Mouse (Mus musculus): ENCODE measurements around the gene Prrc2b. TPM values are rescaled to one million over a fixed set of nuclear protein-coding genes. Genes with fewer than 3 reads are reported as not detected.

Gene Prrc2b
- polyA plus RNA-seq, 1 experiment from 2014 or later = 76.8 TPM

DNA sequence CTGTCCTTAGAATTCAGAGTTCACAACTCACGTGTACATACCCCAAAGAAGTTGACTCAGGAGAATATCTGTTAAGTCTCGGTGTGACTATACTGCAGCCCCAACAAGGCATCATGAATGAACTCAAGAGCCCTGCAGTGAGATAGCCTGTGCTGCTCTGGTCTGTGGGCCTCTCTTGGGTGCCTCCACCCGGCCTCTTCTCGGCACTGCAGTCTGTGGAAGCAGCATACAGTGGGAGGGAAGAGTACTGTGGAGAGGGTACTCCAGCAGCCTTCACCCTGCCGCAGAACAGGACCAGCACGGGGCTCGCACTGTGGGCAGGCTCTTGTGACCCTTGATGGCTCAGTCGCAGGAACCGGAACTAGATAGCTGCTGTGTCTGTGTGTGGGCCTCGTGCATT, 64.7 kb downstream of the Prrc2b start:
- WGBS = 88% methylated on average over 10 of the region's 10 CpGs
- DNase-seq (no peak), ATAC-seq (ENCODE audit: insufficient read depth) (no peak)
- Histone ChIP-seq H3K9ac (no peak overlapping the region), H3K4me1 (ENCODE audit: insufficient read depth) (no peaks in the 10 kb centered on the region), H3K4me2 (no peak overlapping the region), H3K27ac (ENCODE audit: low read depth) (no peak overlapping the region), H3K36me3 (ENCODE audit: insufficient read depth) (peaks cover 100% of the 10 kb centered on the region), H3K27me3 (ENCODE audit: insufficient read depth, low read length) (no peaks in the 10 kb centered on the region), H3K4me3 (ENCODE audit: low read depth, low read length) (no peak overlapping the region), H3K9me3 (ENCODE audit: low read depth, low read length) (no peaks in the 10 kb centered on the region)
- TF ChIP-seq CTCF (IDR thresholded peaks at IDR 0.05; ENCODE audit: low read depth) = no peak

DNA sequence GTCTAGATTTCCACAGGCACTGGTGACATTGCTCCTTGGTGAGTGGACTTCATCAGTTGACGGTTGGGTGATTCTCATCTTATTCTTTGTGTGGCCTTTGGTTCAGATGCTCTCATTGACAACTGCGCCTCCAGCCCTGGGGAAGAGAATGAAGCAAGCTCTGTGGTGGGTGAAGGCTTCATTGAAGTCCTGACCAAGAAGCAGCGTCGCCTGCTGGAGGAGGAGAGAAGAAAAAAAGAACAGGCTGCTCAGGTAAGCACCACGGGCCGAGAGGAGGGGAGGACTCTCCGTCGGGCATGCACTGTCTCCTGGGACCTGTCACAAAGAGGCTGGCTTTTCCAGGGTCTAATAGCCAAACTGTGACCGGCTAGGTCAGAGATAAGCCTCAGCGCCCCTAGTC, 65.6 kb downstream of the Prrc2b start:
- DNase-seq (no peak), ATAC-seq (ENCODE audit: insufficient read depth) (no peak)
- Histone ChIP-seq H3K9me3 (ENCODE audit: low read depth, low read length) (no peaks in the 10 kb centered on the region), H3K4me2 (no peak overlapping the region), H3K36me3 (ENCODE audit: insufficient read depth) (peaks cover 100% of the 10 kb centered on the region), H3K4me3 (ENCODE audit: low read depth, low read length) (no peak overlapping the region), H3K4me1 (ENCODE audit: insufficient read depth) (no peaks in the 10 kb centered on the region), H3K27ac (ENCODE audit: low read depth) (no peak overlapping the region), H3K9ac (no peak overlapping the region), H3K27me3 (ENCODE audit: insufficient read depth, low read length) (no peaks in the 10 kb centered on the region)
- WGBS = 90% methylated on average over 10 of the region's 10 CpGs
- TF ChIP-seq CTCF (IDR thresholded peaks at IDR 0.05; ENCODE audit: low read depth) = no peak

DNA sequence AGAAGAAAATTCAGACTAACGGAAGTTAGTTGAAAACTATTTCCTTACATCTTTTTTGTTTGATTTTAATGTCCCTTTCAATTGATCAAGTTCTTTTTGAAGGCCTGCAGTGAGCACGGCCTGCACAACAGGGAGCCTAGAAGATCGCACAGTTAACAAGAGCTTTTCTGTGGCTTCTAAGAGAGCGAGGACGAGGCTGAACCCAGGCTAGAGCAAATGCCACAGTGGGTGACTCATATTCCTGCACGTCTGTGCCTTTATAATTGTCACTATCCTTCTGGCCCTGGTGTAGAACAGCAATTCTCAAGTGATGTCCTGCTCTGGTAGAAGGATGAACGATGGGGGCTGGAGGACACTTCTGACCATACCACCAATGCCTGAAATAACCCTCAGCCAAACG, 66.8 kb downstream of the Prrc2b start:
- ATAC-seq (ENCODE audit: insufficient read depth) = no peak
- Histone ChIP-seq H3K4me2 (no peak overlapping the region), H3K27me3 (ENCODE audit: insufficient read depth, low read length) (no peaks in the 10 kb centered on the region), H3K27ac (ENCODE audit: low read depth) (no peak overlapping the region), H3K4me1 (ENCODE audit: insufficient read depth) (no peaks in the 10 kb centered on the region), H3K36me3 (ENCODE audit: insufficient read depth) (peaks cover 100% of the 10 kb centered on the region), H3K9ac (no peak overlapping the region), H3K9me3 (ENCODE audit: low read depth, low read length) (no peaks in the 10 kb centered on the region), H3K4me3 (ENCODE audit: low read depth, low read length) (no peak overlapping the region)
- 89% methylated on average over 8 of the region's 8 CpGs for WGBS
- DNase-seq = no peak
- TF ChIP-seq CTCF (IDR thresholded peaks at IDR 0.05; ENCODE audit: low read depth) = no peak

DNA sequence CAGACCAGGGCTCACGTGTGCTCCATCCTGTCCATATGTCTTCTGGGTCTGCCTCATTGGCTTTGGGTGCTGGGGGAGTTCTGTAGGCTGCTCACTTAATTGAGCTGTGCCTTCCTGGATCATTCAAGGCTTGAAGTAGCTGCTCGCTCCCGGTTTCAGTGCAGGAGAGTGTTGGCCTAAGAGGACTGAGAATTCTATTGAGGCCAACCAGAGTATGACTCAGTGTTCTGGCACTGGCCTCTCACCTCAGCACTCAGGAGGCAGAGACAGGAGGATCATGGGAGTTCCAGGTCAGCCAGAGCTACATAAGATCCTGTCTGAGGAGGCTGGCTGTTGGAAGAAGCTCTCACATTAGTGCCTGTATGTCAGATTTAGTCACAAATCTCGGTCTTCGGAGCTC, 67.2 kb downstream of the Prrc2b start:
- TF ChIP-seq CTCF (IDR thresholded peaks at IDR 0.05; ENCODE audit: low read depth) = no peak
- Histone ChIP-seq H3K4me2 (no peak overlapping the region), H3K9me3 (ENCODE audit: low read depth, low read length) (no peaks in the 10 kb centered on the region), H3K27me3 (ENCODE audit: insufficient read depth, low read length) (no peaks in the 10 kb centered on the region), H3K4me3 (ENCODE audit: low read depth, low read length) (no peak overlapping the region), H3K27ac (ENCODE audit: low read depth) (no peak overlapping the region), H3K36me3 (ENCODE audit: insufficient read depth) (peaks cover 100% of the 10 kb centered on the region), H3K4me1 (ENCODE audit: insufficient read depth) (no peaks in the 10 kb centered on the region), H3K9ac (no peak overlapping the region)
- ATAC-seq (ENCODE audit: insufficient read depth) = no peak
- no peak for DNase-seq
- 92% methylated on average over 5 of the region's 5 CpGs for WGBS

DNA sequence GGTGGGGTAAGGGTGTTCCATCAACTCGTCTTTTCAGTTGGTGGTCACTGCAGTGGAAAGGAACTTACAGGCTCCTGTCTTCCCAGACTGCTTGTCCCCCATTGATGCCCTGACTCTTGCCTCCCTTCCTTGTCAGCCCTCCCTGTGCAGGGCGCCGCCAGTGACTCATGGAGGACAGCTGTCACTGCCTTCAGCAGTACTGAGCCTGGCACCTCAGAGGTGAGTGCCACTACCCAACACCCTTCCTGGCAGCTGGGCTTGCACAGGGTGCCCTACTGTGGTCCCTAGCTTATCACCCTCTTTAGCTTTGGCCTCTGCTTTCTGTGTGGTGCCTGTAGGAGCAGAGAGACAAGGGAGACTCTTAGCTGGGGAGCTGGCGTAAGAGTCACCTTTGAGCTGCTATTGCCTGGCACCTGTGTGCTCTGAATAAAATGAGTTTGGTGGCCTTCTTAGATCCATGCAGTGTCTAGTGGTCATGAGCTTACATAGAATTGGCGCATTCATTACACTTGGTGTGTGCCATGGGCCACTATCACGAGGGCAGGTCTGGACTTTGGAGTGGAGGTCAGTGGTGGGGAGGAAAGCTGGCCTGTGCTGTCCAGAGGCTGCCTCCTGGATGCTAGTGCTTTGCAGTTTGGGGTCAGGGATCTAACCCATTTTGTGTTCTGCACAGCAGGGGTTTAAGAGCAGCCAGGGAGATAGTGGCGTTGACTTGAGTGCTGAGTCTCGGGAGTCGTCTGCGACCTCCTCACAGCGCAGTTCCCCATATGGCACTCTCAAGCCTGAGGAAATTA, 67.9 kb downstream of the Prrc2b start:
- WGBS = 85% methylated on average over 11 of the region's 11 CpGs
- no peaks in the 10 kb centered on the region for H3K27me3 ChIP-seq (ENCODE audit: insufficient read depth, low read length)
- no peak overlapping the region for H3K27ac ChIP-seq (ENCODE audit: low read depth)
- ATAC-seq (ENCODE audit: insufficient read depth) = no peak
- no peaks in the 10 kb centered on the region for H3K4me1 ChIP-seq (ENCODE audit: insufficient read depth)
- no peak for TF ChIP-seq CTCF (IDR thresholded peaks at IDR 0.05; ENCODE audit: low read depth)
- H3K4me2 ChIP-seq = no peak overlapping the region
- H3K4me3 ChIP-seq (ENCODE audit: low read depth, low read length) = no peak overlapping the region
- peaks cover 100% of the 10 kb centered on the region for H3K36me3 ChIP-seq (ENCODE audit: insufficient read depth)
- H3K9me3 ChIP-seq (ENCODE audit: low read depth, low read length) = no peaks in the 10 kb centered on the region
- H3K9ac ChIP-seq = no peak overlapping the region
- DNase-seq = no peak

DNA sequence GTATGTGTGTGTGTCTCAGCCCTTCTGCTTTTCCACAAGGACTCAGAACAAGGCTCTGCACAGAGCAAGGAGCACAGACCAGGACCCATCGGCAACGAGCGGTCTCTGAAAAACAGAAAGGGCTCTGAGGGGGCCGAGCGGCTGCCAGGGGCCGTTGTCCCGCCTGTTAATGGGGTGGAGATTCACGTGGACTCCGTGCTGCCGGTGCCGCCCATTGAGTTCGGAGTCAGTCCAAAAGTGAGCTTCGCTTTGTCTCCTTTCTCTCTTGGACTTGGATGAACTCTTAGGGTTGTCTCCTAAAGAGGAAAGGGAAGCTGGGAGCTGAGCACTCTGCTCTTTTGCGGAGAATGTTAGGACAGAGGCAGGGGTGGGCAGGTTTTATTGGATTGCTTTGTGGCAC, 68.6 kb downstream of the Prrc2b start:
- Histone ChIP-seq H3K9me3 (ENCODE audit: low read depth, low read length) (no peaks in the 10 kb centered on the region), H3K4me3 (ENCODE audit: low read depth, low read length) (no peak overlapping the region), H3K4me2 (no peak overlapping the region), H3K4me1 (ENCODE audit: insufficient read depth) (no peaks in the 10 kb centered on the region), H3K27me3 (ENCODE audit: insufficient read depth, low read length) (no peaks in the 10 kb centered on the region), H3K9ac (no peak overlapping the region), H3K27ac (ENCODE audit: low read depth) (no peak overlapping the region), H3K36me3 (ENCODE audit: insufficient read depth) (peaks cover 100% of the 10 kb centered on the region)
- TF ChIP-seq CTCF (IDR thresholded peaks at IDR 0.05; ENCODE audit: low read depth) = no peak
- DNase-seq = no peak
- no peak for ATAC-seq (ENCODE audit: insufficient read depth)
- WGBS = 92% methylated on average over 14 of the region's 14 CpGs

DNA sequence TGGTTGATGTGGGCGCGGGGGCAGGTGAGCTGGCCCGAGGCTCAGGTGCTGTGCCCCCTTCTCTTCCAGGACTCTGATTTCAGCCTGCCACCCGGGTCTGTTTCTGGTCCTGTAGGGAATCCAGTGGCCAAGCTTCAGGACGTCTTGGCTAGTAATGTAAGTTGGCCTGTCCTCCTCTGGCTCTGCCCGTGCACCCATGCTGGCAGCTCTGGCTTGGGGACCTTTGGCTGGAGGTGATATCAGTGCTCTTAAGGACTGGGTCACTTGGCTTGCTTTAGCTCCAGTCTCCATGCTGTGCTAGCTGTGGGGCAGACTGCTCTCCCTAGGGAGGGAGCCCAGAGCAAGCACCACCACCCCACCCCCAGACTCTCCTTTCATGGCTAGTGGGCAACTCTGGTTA, 69.1 kb downstream of the Prrc2b start:
- no peaks in the 10 kb centered on the region for H3K4me1 ChIP-seq (ENCODE audit: insufficient read depth)
- no peak overlapping the region for H3K9ac ChIP-seq
- no peak overlapping the region for H3K27ac ChIP-seq (ENCODE audit: low read depth)
- 96% methylated on average over 6 of the region's 6 CpGs for WGBS
- H3K27me3 ChIP-seq (ENCODE audit: insufficient read depth, low read length) = no peaks in the 10 kb centered on the region
- no peak for TF ChIP-seq CTCF (IDR thresholded peaks at IDR 0.05; ENCODE audit: low read depth)
- H3K4me2 ChIP-seq = no peak overlapping the region
- H3K36me3 ChIP-seq (ENCODE audit: insufficient read depth) = peaks cover 100% of the 10 kb centered on the region
- DNase-seq = no peak
- no peak overlapping the region for H3K4me3 ChIP-seq (ENCODE audit: low read depth, low read length)
- no peak for ATAC-seq (ENCODE audit: insufficient read depth)
- H3K9me3 ChIP-seq (ENCODE audit: low read depth, low read length) = no peaks in the 10 kb centered on the region
